Mouse (Mus musculus) erythroblast, embryonic 14.5 days (primary cell): ENCODE measurements at regions not wholly inside any gene's neighbourhood (a gene's known extent, or its start where the extent isn't known, plus 50 kb on each side); places are given as distances from the start of the nearest gene placed in this dataset.

Experiments used
- H3K27me3 ChIP-seq: 2 replicates; pipeline ENCODE4 v1.6.1; 2012; ENCODE audit warnings: inconsistent platforms; ENCODE audit not compliant: control insufficient read depth
- H3K36me3 ChIP-seq: 2 replicates; pipeline ENCODE4 v1.6.1; 2012; ENCODE audit warnings: mild to moderate bottlenecking, inconsistent platforms; ENCODE audit not compliant: control insufficient read depth
- H3K4me1 ChIP-seq: 2 replicates; pipeline ENCODE4 v1.6.1; 2012; ENCODE audit warnings: inconsistent platforms; ENCODE audit not compliant: control insufficient read depth
- H3K4me3 ChIP-seq: replicated peaks from 2 replicates; pipeline ENCODE3; 2012; ENCODE audit warnings: moderate library complexity, mild to moderate bottlenecking, inconsistent platforms
- H3K9me3 ChIP-seq: 2 replicates; pipeline ENCODE4 v1.6.1; 2012; ENCODE audit warnings: low read length, inconsistent platforms, mixed read lengths; ENCODE audit not compliant: control insufficient read depth
- GATA1 ChIP-seq: IDR thresholded peaks from 2 replicates; pipeline ENCODE4 v1.6.1; 2012; ENCODE audit warnings: low read length, inconsistent platforms, mixed read lengths
- TAL1 ChIP-seq: IDR thresholded peaks from 3 replicates; pipeline ENCODE4 v1.6.1; 2012; ENCODE audit warnings: low read length, inconsistent platforms, mixed read lengths

GRCm38 (mm10) chr1:55949606-55950005 is 543.9 kb downstream of the Plcl1 start:
- H3K9me3 ChIP-seq, result no peaks in the 10 kb centered on the region
- no peaks in the 10 kb centered on the region for H3K27me3 ChIP-seq
- no peak for TF ChIP-seq GATA1
- TF ChIP-seq TAL1, result no peak
- no peaks in the 10 kb centered on the region for H3K36me3 ChIP-seq
- peaks cover 39% of the 10 kb centered on the region for H3K4me1 ChIP-seq
- no peak overlapping the region for H3K4me3 ChIP-seq

GRCm38 (mm10) chr1:55957804-55958445 is 552.2 kb downstream of the Plcl1 start:
- Histone ChIP-seq H3K4me1 (peaks cover 3% of the 10 kb centered on the region), H3K36me3 (no peaks in the 10 kb centered on the region), H3K4me3 (no peak overlapping the region), H3K9me3 (no peaks in the 10 kb centered on the region), H3K27me3 (peaks cover 8% of the 10 kb centered on the region; the same call in 1 of the 2 replicates)
- TF ChIP-seq GATA1, result no peak
- no peak for TF ChIP-seq TAL1

DNA sequence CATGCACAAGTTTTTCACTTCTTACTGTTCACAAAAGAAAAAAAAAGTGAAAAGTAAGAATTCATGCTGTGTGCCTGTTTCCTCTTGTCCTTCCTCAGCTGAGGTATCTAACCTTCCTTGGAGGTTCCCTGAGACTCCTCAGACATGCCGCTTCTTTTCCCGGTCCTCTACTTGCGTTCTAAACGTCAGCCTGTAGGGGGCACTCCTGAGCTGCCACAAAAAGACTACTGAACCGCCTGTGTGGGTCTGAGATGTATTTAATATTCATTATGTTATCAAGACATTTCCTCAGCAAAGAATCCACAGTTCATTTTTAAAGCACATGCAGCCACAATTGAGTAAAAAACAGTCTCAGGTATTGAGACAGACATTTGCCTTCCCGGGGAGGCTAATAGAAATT is 554.6 kb downstream of the Plcl1 start:
- no peaks in the 10 kb centered on the region for H3K36me3 ChIP-seq
- TF ChIP-seq GATA1 (no peak), TAL1 (no peak)

GRCm38 (mm10) chr1:55963867-55964266 is 558.1 kb downstream of the Plcl1 start:
- no peaks in the 10 kb centered on the region for H3K27me3 ChIP-seq
- H3K36me3 ChIP-seq, result no peaks in the 10 kb centered on the region
- TF ChIP-seq GATA1 (no peak), TAL1 (no peak)
- H3K9me3 ChIP-seq, result no peaks in the 10 kb centered on the region
- H3K4me1 ChIP-seq, result no peaks in the 10 kb centered on the region
- no peak overlapping the region for H3K4me3 ChIP-seq

More for the DNA sequence above, 554.6 kb downstream of the Plcl1 start:
- Histone ChIP-seq H3K4me1 (peaks cover 3% of the 10 kb centered on the region), H3K27me3 (peaks cover 8% of the 10 kb centered on the region; the same call in 1 of the 2 replicates), H3K4me3 (no peak overlapping the region), H3K9me3 (no peaks in the 10 kb centered on the region)

DNA sequence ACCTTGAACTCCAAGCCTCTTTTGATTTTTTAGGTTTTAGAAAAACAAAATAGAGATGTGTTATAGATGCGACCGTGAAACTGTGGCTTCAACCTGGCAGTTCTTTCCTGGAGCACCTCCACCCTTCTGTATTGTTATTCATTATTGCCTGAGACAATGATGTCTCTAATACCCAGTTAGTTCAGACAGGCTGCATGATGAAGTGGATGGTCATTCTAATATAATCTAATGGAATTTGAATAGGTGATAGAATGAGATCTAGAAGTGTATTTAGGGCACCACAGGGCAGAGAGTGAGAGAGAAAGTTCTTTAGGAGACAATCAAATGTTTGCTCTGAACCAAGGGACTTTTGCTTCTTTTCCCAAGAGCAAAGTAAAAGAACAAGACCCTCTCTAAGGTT is 560.6 kb downstream of the Plcl1 start:
- H3K4me3 ChIP-seq, result no peak overlapping the region
- H3K9me3 ChIP-seq, result no peaks in the 10 kb centered on the region
- TF ChIP-seq TAL1 (no peak), GATA1 (no peak)
- no peaks in the 10 kb centered on the region for H3K36me3 ChIP-seq
- no peaks in the 10 kb centered on the region for H3K4me1 ChIP-seq
- no peaks in the 10 kb centered on the region for H3K27me3 ChIP-seq

DNA sequence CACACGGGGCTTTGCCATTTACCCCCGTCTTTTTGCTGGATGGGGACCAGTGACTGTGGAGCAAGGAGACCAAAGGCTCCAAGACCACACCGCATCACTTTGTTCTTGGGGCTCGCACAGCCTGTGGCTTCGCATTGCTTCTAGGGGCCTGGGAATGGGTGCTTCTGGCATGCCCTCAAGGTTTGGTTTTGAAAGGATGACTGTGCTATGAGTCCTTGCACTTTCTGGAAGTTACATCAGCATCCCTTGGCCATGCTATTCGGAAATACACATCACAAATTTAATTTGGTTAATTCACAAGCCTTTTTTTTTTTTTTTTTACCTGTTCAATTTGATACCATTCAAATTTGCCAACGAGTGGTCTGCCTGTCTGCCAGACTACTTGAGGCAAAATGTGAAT is 562.1 kb downstream of the Plcl1 start:
- TF ChIP-seq GATA1 (no peak), TAL1 (no peak)
- Histone ChIP-seq H3K27me3 (no peaks in the 10 kb centered on the region), H3K9me3 (no peaks in the 10 kb centered on the region), H3K4me3 (no peak overlapping the region), H3K36me3 (no peaks in the 10 kb centered on the region), H3K4me1 (no peaks in the 10 kb centered on the region)

DNA sequence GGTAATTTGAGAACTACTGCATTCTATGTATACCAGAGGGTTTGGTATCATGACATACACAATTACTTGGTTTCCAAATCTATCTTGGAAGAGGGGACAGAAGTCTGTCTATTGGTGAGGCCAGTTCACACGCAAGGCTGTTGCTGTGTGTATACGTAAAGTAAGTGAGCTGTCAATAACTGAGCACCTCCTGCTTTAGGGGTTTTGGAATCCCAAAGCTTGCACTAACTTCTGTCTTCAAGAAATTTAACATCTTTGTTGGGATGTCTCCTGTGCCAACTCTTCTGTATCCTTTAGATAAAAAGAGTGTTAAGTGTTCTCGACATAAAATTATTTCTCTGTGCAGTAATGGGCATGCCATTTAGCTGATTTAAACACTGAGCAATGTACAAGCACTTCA is 572.1 kb downstream of the Plcl1 start:
- H3K36me3 ChIP-seq, result no peaks in the 10 kb centered on the region
- no peaks in the 10 kb centered on the region for H3K4me1 ChIP-seq
- no peaks in the 10 kb centered on the region for H3K9me3 ChIP-seq
- no peaks in the 10 kb centered on the region for H3K27me3 ChIP-seq
- TF ChIP-seq TAL1, result no peak
- H3K4me3 ChIP-seq, result no peak overlapping the region

DNA sequence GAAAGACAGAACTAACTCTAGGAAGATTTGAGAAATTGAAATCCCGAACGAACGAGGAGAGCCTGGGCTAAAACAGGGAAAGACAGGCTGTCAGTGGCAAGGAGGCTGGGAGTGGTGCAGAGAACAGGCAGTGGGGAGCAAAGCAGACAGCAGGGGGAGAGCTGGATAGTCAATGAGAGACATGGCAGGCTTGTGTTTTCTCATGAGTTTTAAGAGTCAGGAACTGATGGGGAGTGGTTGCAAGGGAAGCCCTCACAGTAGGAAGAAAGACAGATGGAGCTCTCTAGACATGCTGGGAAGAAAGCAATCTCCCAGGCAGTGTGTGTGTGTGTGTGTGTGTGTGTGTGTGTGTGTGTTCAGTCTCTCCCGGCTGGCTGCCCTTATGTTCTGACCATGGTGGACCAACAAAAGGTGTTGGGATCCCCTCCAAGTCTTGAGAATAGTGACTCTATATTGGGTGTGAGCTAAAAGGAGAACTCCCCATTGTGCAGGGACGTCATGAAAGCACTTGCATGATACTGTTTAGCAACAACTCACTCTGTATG is 577.9 kb downstream of the Plcl1 start:
- no peaks in the 10 kb centered on the region for H3K4me1 ChIP-seq
- H3K9me3 ChIP-seq, result no peaks in the 10 kb centered on the region
- no peak overlapping the region for H3K4me3 ChIP-seq
- H3K27me3 ChIP-seq, result no peaks in the 10 kb centered on the region
- no peaks in the 10 kb centered on the region for H3K36me3 ChIP-seq
- TF ChIP-seq TAL1 (no peak), GATA1 (no peak)

DNA sequence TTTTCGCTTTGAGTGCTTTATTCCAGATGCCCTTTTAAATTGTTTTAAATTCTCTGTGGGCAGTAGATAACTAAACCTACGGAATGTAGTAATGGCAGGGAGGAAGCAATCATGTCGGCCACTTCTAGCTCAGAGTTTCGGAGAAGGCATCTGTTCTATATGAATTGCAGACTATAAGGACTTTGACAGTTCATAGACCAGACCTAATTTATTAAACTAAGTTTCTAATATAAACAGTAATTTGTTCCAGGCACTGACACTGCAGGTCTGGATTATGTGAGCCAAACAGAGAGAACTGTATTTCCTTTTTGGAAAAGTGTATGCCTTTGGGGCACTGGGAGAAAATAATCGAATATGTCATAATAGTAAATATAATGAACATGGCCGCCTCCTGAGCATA is 591.4 kb downstream of the Plcl1 start:
- no peaks in the 10 kb centered on the region for H3K4me1 ChIP-seq
- H3K27me3 ChIP-seq, result no peaks in the 10 kb centered on the region
- H3K36me3 ChIP-seq, result no peaks in the 10 kb centered on the region
- TF ChIP-seq GATA1, result no peak
- TF ChIP-seq TAL1, result no peak
- no peaks in the 10 kb centered on the region for H3K9me3 ChIP-seq
- no peak overlapping the region for H3K4me3 ChIP-seq
